Mouse (Mus musculus) 3134 (cell line): Measurements from ENCODE around the gene Akr1b10.
"Not testable (repeated sequence)": the region's sequence is repeated elsewhere in the genome, so short reads cannot be mapped to it uniquely, and the experiment has no call there.

ENCODE experiments used
- DNase-seq: peaks from one replicate; pipeline ENCODE4 v3.0.0-alpha.2; 2011; ENCODE audit warnings: low spot score; ENCODE audit not compliant: insufficient read length; ENCODE audit errors: extremely low read depth

The Akr1b10 gene

GRCm38 (mm10) chr6:34370081-34370480 lies 13.9 kb upstream of the Akr1b10 start:
- DNase-seq: no peak

GRCm38 (mm10) chr6:34371700-34372351 lies 12.2 kb upstream of the Akr1b10 start:
- no peak for DNase-seq

- DNase-seq: no peak
These were observed 10.2 kb upstream of the Akr1b10 start for GRCm38 (mm10) chr6:34373841-34374240.

GRCm38 (mm10) chr6:34375888-34376287 lies 8.1 kb upstream of the Akr1b10 start:
- not testable (repeated sequence) for DNase-seq

- DNase-seq: no peak
These were observed 617 bp upstream of the Akr1b10 start for GRCm38 (mm10) chr6:34383401-34383800.

GRCm38 (mm10) chr6:34384701-34385370 lies 818 bp downstream of the Akr1b10 start:
- DNase-seq: peak; percentile 24

GRCm38 (mm10) chr6:34388420-34389156 lies 4.6 kb downstream of the Akr1b10 start:
- DNase-seq: no peak

GRCm38 (mm10) chr6:34395897-34396296 lies 11.9 kb downstream of the Akr1b10 start:
- DNase-seq: no peak

GRCm38 (mm10) chr6:34398431-34398830 lies 14.4 kb downstream of the Akr1b10 start:
- DNase-seq: no peak

- no peak for DNase-seq
These were observed 15.7 kb downstream of the Akr1b10 start for GRCm38 (mm10) chr6:34399606-34400220.

GRCm38 (mm10) chr6:34400696-34401095 lies 16.7 kb downstream of the Akr1b10 start:
- DNase-seq: no peak

- no peak for DNase-seq
These were observed 22.7 kb downstream of the Akr1b10 start for GRCm38 (mm10) chr6:34406746-34407145.

GRCm38 (mm10) chr6:34407403-34407802 lies 23.4 kb downstream of the Akr1b10 start:
- no peak for DNase-seq

- DNase-seq: no peak
These were observed 28.0 kb downstream of the Akr1b10 start, which contains the start of gene Akr1b7 for GRCm38 (mm10) chr6:34412023-34412422. Gene Akr1b7, plus strand, starts transcription at chr6:34412334.

GRCm38 (mm10) chr6:34412688-34413087 lies 28.7 kb downstream of the Akr1b10 start:
- DNase-seq: no peak

- DNase-seq: peak; percentile 4
These were observed 29.4 kb downstream of the Akr1b10 start for GRCm38 (mm10) chr6:34413386-34413785.

GRCm38 (mm10) chr6:34416521-34416920 lies 32.5 kb downstream of the Akr1b10 start:
- DNase-seq: no peak

- DNase-seq: no peak
These were observed 35.1 kb downstream of the Akr1b10 start for GRCm38 (mm10) chr6:34419071-34419470.

GRCm38 (mm10) chr6:34439006-34439405 lies 55.0 kb downstream of the Akr1b10 start:
- no peak for DNase-seq

- DNase-seq: no peak
These were observed 57.7 kb downstream of the Akr1b10 start for GRCm38 (mm10) chr6:34441556-34442257.
